Mouse (Mus musculus) layer of hippocampus, adult 8-10 months (tissue): ENCODE measurements at regions not wholly inside any gene's neighbourhood (a gene's known extent, or its start where the extent isn't known, plus 50 kb on each side); places are given as distances from the start of the nearest gene placed in this dataset.

Experiments used
- DNase-seq, 2 experiments: peaks; one replicate each; pipeline ENCODE4 v3.0.0; 2022; ENCODE audit warnings: low spot score in 2 of 2

- DNase-seq = no peak
Measured at GRCm38 (mm10) chr12:32727539-32727938, 91.8 kb upstream of the Nampt start.

GRCm38 (mm10) chr12:32728425-32728824 is 90.9 kb upstream of the Nampt start:
- DNase-seq = no peak

- DNase-seq = no peak
Measured at GRCm38 (mm10) chr12:32735224-32735623, 84.1 kb upstream of the Nampt start.

- no peak for DNase-seq
Measured at GRCm38 (mm10) chr12:32741465-32741864, 77.9 kb upstream of the Nampt start.

GRCm38 (mm10) chr12:32757441-32758119 is 61.8 kb upstream of the Nampt start:
- DNase-seq = peak; percentile 62 to 73

- no peak for DNase-seq
Measured at GRCm38 (mm10) chr12:32758150-32758549, 61.2 kb upstream of the Nampt start.

- no peak for DNase-seq
Measured at GRCm38 (mm10) chr12:32760627-32761026, 58.7 kb upstream of the Nampt start.

GRCm38 (mm10) chr12:32761055-32761454 is 58.3 kb upstream of the Nampt start:
- no peak for DNase-seq

GRCm38 (mm10) chr12:32764271-32764670 is 55.1 kb upstream of the Nampt start:
- DNase-seq = no peak

- no peak for DNase-seq
Measured at GRCm38 (mm10) chr12:32764747-32765146, 54.6 kb upstream of the Nampt start.

GRCm38 (mm10) chr12:32765861-32766260 is 53.5 kb upstream of the Nampt start:
- no peak for DNase-seq

- no peak for DNase-seq
Measured at GRCm38 (mm10) chr12:32766575-32766974, 52.8 kb upstream of the Nampt start.

GRCm38 (mm10) chr12:32767206-32768081 is 51.9 kb upstream of the Nampt start:
- DNase-seq = no peak

- peak; percentile 11 to 39 for DNase-seq
Measured at GRCm38 (mm10) chr12:32768082-32768743, 51.1 kb upstream of the Nampt start.

- no peak for DNase-seq
Measured at GRCm38 (mm10) chr12:32768744-32769535, 50.4 kb upstream of the Nampt start.
